In genomic region chr9:100505498-100505897, GRCm38 (mm10) we compare ENCODE assay signal across 13 mouse cellular contexts. TPM values are rescaled to one million over a fixed set of nuclear protein-coding genes. Genes with fewer than 3 reads are reported as not detected.
DNase-seq lines count a peak whose midpoint lies in the region; ATAC-seq and TF ChIP-seq lines count a peak whose summit lies in the region.
"Had no signal": no experiment of that assay in that cellular context is flagged by ENCODE, and none has a peak within 500 bp of the region (broad histone marks: within the 10 kb centered on the region; RNA-seq: fewer than 3 reads in every experiment).

No protein-coding gene starts in this region.

- no peak for TF ChIP-seq POLR2A in bone marrow macrophage, adult 2 months (IDR thresholded peaks at IDR 0.05; ENCODE audit: borderline replicate concordance, low read depth, low read length)

- no peak overlapping the region for H3K9ac ChIP-seq in embryonic facial prominence, embryonic 15.5 days
- no peak overlapping the region for H3K9ac ChIP-seq in kidney, embryonic 15.5 days
- no peak overlapping the region for H3K9ac ChIP-seq in intestine, embryonic 15.5 days
- H3K9ac ChIP-seq: liver, embryonic 13.5 days; midbrain, embryonic 12.5 days had no signal

- WGBS in embryonic facial prominence, embryonic 15.5 days = 83% methylated on average over 4 of the region's 4 CpGs
- 94% methylated on average over 4 of the region's 4 CpGs for WGBS in embryonic facial prominence, embryonic 10.5 days
- WGBS in kidney, embryonic 15.5 days = 90% methylated on average over 4 of the region's 4 CpGs
- WGBS in intestine, embryonic 15.5 days = 81% methylated on average over 4 of the region's 4 CpGs
- 94% methylated on average over 4 of the region's 4 CpGs for WGBS in forebrain, embryonic 10.5 days

- H3K36me3 ChIP-seq in embryonic facial prominence, embryonic 15.5 days = peaks cover 5% of the 10 kb centered on the region; the same call in 1 of the 2 replicates
- H3K36me3 ChIP-seq in embryonic facial prominence, embryonic 10.5 days (replicated peaks) = peaks cover 11% of the 10 kb centered on the region
- peaks cover 8% of the 10 kb centered on the region; the same call in 1 of the 2 replicates for H3K36me3 ChIP-seq in kidney, embryonic 15.5 days
- no peaks in the 10 kb centered on the region for H3K36me3 ChIP-seq in intestine, embryonic 15.5 days
- H3K36me3 ChIP-seq in forebrain, embryonic 10.5 days (replicated peaks) = peaks cover 21% of the 10 kb centered on the region
- H3K36me3 ChIP-seq: midbrain, embryonic 12.5 days had no signal

- H3K4me2 ChIP-seq in embryonic facial prominence, embryonic 15.5 days (replicated peaks) = no peak overlapping the region
- H3K4me2 ChIP-seq in kidney, embryonic 15.5 days = 0 out of 2 replicates have a peak overlapping the region, but pooled peaks have one; percentile 14
- peak overlapping the region; percentile 22; the same call in 1 of the 2 replicates for H3K4me2 ChIP-seq in intestine, embryonic 15.5 days (replicated peaks)
- H3K4me2 ChIP-seq: liver, embryonic 13.5 days; midbrain, embryonic 12.5 days had no signal

- DNase-seq in embryonic facial prominence, embryonic 10.5 days (ENCODE audit: low spot score) = no peak
- DNase-seq in kidney, adult 8-10 months = no peak
- DNase-seq in testis, postnatal 10 days (ENCODE audit: low spot score) = no peak
- DNase-seq in forebrain, embryonic 10.5 days (ENCODE audit: extremely low spot score, low spot score) = no peak
- DNase-seq: kidney, postnatal 36 days; liver, embryonic 13.5 days; thymus, postnatal 25 days had no signal

- no peaks in the 10 kb centered on the region for H3K4me1 ChIP-seq in embryonic facial prominence, embryonic 15.5 days
- peaks cover under 1% of the 10 kb centered on the region; the same call in 1 of the 2 replicates for H3K4me1 ChIP-seq in embryonic facial prominence, embryonic 10.5 days
- no peaks in the 10 kb centered on the region for H3K4me1 ChIP-seq in kidney, embryonic 15.5 days
- peaks cover 16% of the 10 kb centered on the region for H3K4me1 ChIP-seq in bone marrow macrophage, adult 2 months (ENCODE audit: control insufficient read depth, insufficient read depth, low read length)
- H3K4me1 ChIP-seq in intestine, embryonic 15.5 days (replicated peaks) = no peaks in the 10 kb centered on the region
- H3K4me1 ChIP-seq in forebrain, embryonic 10.5 days = no peaks in the 10 kb centered on the region
- H3K4me1 ChIP-seq: liver, embryonic 13.5 days; midbrain, embryonic 12.5 days had no signal

- H3K27me3 ChIP-seq in embryonic facial prominence, embryonic 15.5 days = no peaks in the 10 kb centered on the region
- no peaks in the 10 kb centered on the region for H3K27me3 ChIP-seq in embryonic facial prominence, embryonic 10.5 days (replicated peaks; ENCODE audit: low read depth, poor library complexity, severe bottlenecking)
- H3K27me3 ChIP-seq in kidney, embryonic 15.5 days = no peaks in the 10 kb centered on the region
- H3K27me3 ChIP-seq in intestine, embryonic 15.5 days (replicated peaks) = no peaks in the 10 kb centered on the region
- no peaks in the 10 kb centered on the region for H3K27me3 ChIP-seq in forebrain, embryonic 10.5 days (ENCODE audit: poor library complexity, severe bottlenecking)
- H3K27me3 ChIP-seq: liver, embryonic 13.5 days; midbrain, embryonic 12.5 days had no signal

- H3K27ac ChIP-seq in embryonic facial prominence, embryonic 15.5 days (replicated peaks) = peak overlapping the region; percentile 51; the same call in 1 of the 2 replicates
- no peak overlapping the region for H3K27ac ChIP-seq in embryonic facial prominence, embryonic 10.5 days (replicated peaks)
- H3K27ac ChIP-seq in kidney, embryonic 15.5 days = 0 out of 2 replicates have a peak overlapping the region, but pooled peaks have one; percentile 32
- peak overlapping the region; percentile 36; the same call in 1 of the 2 replicates for H3K27ac ChIP-seq in bone marrow macrophage, adult 2 months (ENCODE audit: insufficient read depth, low read depth, low read length)
- no peak overlapping the region for H3K27ac ChIP-seq in intestine, embryonic 15.5 days
- H3K27ac ChIP-seq in forebrain, embryonic 10.5 days = no peak overlapping the region
- H3K27ac ChIP-seq: liver, embryonic 13.5 days; midbrain, embryonic 12.5 days had no signal

- no peak for TF ChIP-seq CTCF in bone marrow macrophage, adult 2 months (IDR thresholded peaks at IDR 0.05; ENCODE audit: low read depth, low read length)

- no peak overlapping the region for H3K4me3 ChIP-seq in embryonic facial prominence, embryonic 15.5 days (replicated peaks)
- H3K4me3 ChIP-seq in embryonic facial prominence, embryonic 10.5 days = no peak overlapping the region
- no peak overlapping the region for H3K4me3 ChIP-seq in kidney, embryonic 15.5 days (replicated peaks)
- peak overlapping the region; percentile 46 for H3K4me3 ChIP-seq in bone marrow macrophage, adult 2 months (ENCODE audit: insufficient read depth, low read length)
- H3K4me3 ChIP-seq in intestine, embryonic 15.5 days (replicated peaks) = no peak overlapping the region
- H3K4me3 ChIP-seq in forebrain, embryonic 10.5 days = no peak overlapping the region
- H3K4me3 ChIP-seq: liver, embryonic 13.5 days; midbrain, embryonic 12.5 days had no signal

- ATAC-seq in embryonic facial prominence, embryonic 15.5 days (ENCODE audit: insufficient number of reproducible peaks, low FRiP score, low TSS enrichment, low read depth) = no peak
- no peak for ATAC-seq in kidney, embryonic 15.5 days (replicated peaks; ENCODE audit: low FRiP score)
- ATAC-seq in intestine, embryonic 15.5 days = no peak
- ATAC-seq: activated CD4-positive, CD25-positive, alpha-beta regulatory T cell, adult 4 months had no signal

- H3K9me3 ChIP-seq in embryonic facial prominence, embryonic 15.5 days (replicated peaks) = no peaks in the 10 kb centered on the region
- no peaks in the 10 kb centered on the region for H3K9me3 ChIP-seq in embryonic facial prominence, embryonic 10.5 days
- H3K9me3 ChIP-seq in kidney, embryonic 15.5 days (replicated peaks) = no peaks in the 10 kb centered on the region
- no peaks in the 10 kb centered on the region for H3K9me3 ChIP-seq in intestine, embryonic 15.5 days
- no peaks in the 10 kb centered on the region for H3K9me3 ChIP-seq in forebrain, embryonic 10.5 days
- H3K9me3 ChIP-seq: liver, embryonic 13.5 days; midbrain, embryonic 12.5 days had no signal

RNA-seq across cellular contexts. Expression of gene Il20rb, which starts 18.9 kb away (rescaled TPM):
- 7.8 and 8.5 TPM in 2 replicates for polyA plus RNA-seq in embryonic facial prominence, embryonic 15.5 days (2015; fragmentation: Nextera tagmentation; extraction: Ambion mirVana)
- 1.1 and 1.8 TPM in 2 replicates for polyA plus RNA-seq in embryonic facial prominence, embryonic 10.5 days (2016; fragmentation: Nextera tagmentation; extraction: Ambion mirVana)
- polyA plus RNA-seq in kidney, embryonic 15.5 days (2015; fragmentation: Nextera tagmentation; extraction: Ambion mirVana) = 1.2 and 1.5 TPM in 2 replicates
- 1.1 and 2.1 TPM in 2 replicates for polyA plus RNA-seq in bone marrow macrophage, adult 2 months (2012; ENCODE audit: insufficient read depth, insufficient read length, missing spikeins)
- polyA plus RNA-seq in intestine, embryonic 15.5 days (2015; fragmentation: Nextera tagmentation; extraction: Ambion mirVana) = 1.3 and 1.4 TPM in 2 replicates
- 1.6 and 1.8 TPM in 2 replicates for polyA plus RNA-seq in forebrain, embryonic 10.5 days (2016; fragmentation: Nextera tagmentation; extraction: Ambion mirVana)

RNA-seq across cellular contexts. Expression of gene Nck1, which starts 40.4 kb away (rescaled TPM):
- 63.6 and 64.2 TPM in 2 replicates for polyA plus RNA-seq in embryonic facial prominence, embryonic 15.5 days (2015; fragmentation: Nextera tagmentation; extraction: Ambion mirVana)
- 61.4 and 62.0 TPM in 2 replicates for polyA plus RNA-seq in embryonic facial prominence, embryonic 10.5 days (2016; fragmentation: Nextera tagmentation; extraction: Ambion mirVana)
- polyA plus RNA-seq in kidney, embryonic 15.5 days (2015; fragmentation: Nextera tagmentation; extraction: Ambion mirVana) = 71.5 and 76.8 TPM in 2 replicates
- 46.8 and 52.9 TPM in 2 replicates for polyA plus RNA-seq in bone marrow macrophage, adult 2 months (2012; ENCODE audit: insufficient read depth, insufficient read length, missing spikeins)
- 52.9 and 62.8 TPM in 2 replicates for polyA plus RNA-seq in intestine, embryonic 15.5 days (2015; fragmentation: Nextera tagmentation; extraction: Ambion mirVana)
- polyA plus RNA-seq in forebrain, embryonic 10.5 days (2016; fragmentation: Nextera tagmentation; extraction: Ambion mirVana) = 65.6 and 70.0 TPM in 2 replicates

Comparison
In these comparisons a context has a peak if more than half of its experiments do, and no peak if none do; other contexts are left out.
1. H3K27ac ChIP-seq: peak in embryonic facial prominence, embryonic 15.5 days (single experiment), kidney, embryonic 15.5 days (single experiment) and bone marrow macrophage, adult 2 months (single experiment); none in embryonic facial prominence, embryonic 10.5 days (single experiment), intestine, embryonic 15.5 days (single experiment) and forebrain, embryonic 10.5 days (single experiment).